Mouse (Mus musculus) CH12.LX (cell line): Measurements from ENCODE around the gene S100a16. TPM values are rescaled to one million over a fixed set of nuclear protein-coding genes. Genes with fewer than 3 reads are reported as not detected.

ENCODE experiments used
- DNase-seq: peaks from one replicate; pipeline ENCODE4 v3.0.0-alpha.2; 2013; ENCODE audit errors: extremely low read depth
- H3K27ac ChIP-seq: 2 replicates; pipeline ENCODE4 v1.5.1; 2012; ENCODE audit warnings: low read depth, mild to moderate bottlenecking, control low read depth, moderate library complexity; ENCODE audit not compliant: insufficient read depth
- H3K27me3 ChIP-seq: replicated peaks from 2 replicates; pipeline ENCODE3; 2012; ENCODE audit warnings: inconsistent platforms
- H3K36me3 ChIP-seq, 2 experiments: replicated peaks in 1 of 2; 2 replicates each; pipeline versions ENCODE3 to v1.6.1; 2012; ENCODE audit warnings: inconsistent platforms in 1 of 2, low read length in 1 of 2, mild to moderate bottlenecking in 1 of 2, mixed read lengths in 1 of 2, moderate library complexity in 1 of 2; ENCODE audit not compliant: control insufficient read depth in 1 of 2, insufficient read depth in 1 of 2
- H3K4me1 ChIP-seq, 2 experiments: 2 replicates each; pipeline ENCODE4 v1.6.1; 2012; ENCODE audit warnings: inconsistent platforms in 1 of 2, moderate library complexity in 1 of 2; ENCODE audit not compliant: insufficient read depth in 2 of 2, control insufficient read depth in 1 of 2
- H3K4me2 ChIP-seq: 2 replicates; pipeline ENCODE4 v1.6.1; 2012; ENCODE audit warnings: low read depth, mild to moderate bottlenecking, control low read depth; ENCODE audit not compliant: poor library complexity, insufficient read depth, severe bottlenecking
- H3K4me3 ChIP-seq, 3 experiments: fragments of 150-350 bp in 1 of 3; sonication (generic) in 1 of 3; replicated peaks in 1 of 3; 2 replicates each; pipeline versions ENCODE3 to v1.5.1; 2011 to 2012; ENCODE audit warnings: low read depth in 2 of 3, low read length in 2 of 3, mild to moderate bottlenecking in 2 of 3, moderate library complexity in 2 of 3, control low read depth in 1 of 3, improper control_type of control experiment in 1 of 3, inconsistent platforms in 1 of 3, mixed read lengths in 1 of 3; ENCODE audit not compliant: poor library complexity in 1 of 3
- H3K79me2 ChIP-seq: replicated peaks from 2 replicates; pipeline ENCODE4 v1.6.1; 2012; ENCODE audit warnings: mild to moderate bottlenecking, moderate library complexity; ENCODE audit not compliant: control insufficient read depth, poor library complexity, insufficient read depth, severe bottlenecking; ENCODE audit errors: extremely low read depth
- H3K9ac ChIP-seq: 2 replicates; pipeline ENCODE4 v1.6.1; 2012; ENCODE audit warnings: low read depth, mild to moderate bottlenecking, control low read depth, moderate library complexity; ENCODE audit not compliant: insufficient read depth
- H3K9me3 ChIP-seq: replicated peaks from 2 replicates; pipeline ENCODE3; 2012; ENCODE audit warnings: low read length, inconsistent platforms, mixed read lengths
- CHD2 ChIP-seq: IDR thresholded peaks from 2 replicates; pipeline ENCODE4 v1.6.1; 2011; ENCODE audit warnings: low read length, improper control_type of control experiment
- CTCF ChIP-seq, 2 experiments: IDR thresholded peaks in 1 of 2; conservative IDR thresholded peaks in 1 of 2; 2 replicates each; pipeline ENCODE4 v1.5.1; 2011 to 2012; ENCODE audit warnings: low read depth in 2 of 2, low read length in 2 of 2, improper control_type of control experiment in 1 of 2, inconsistent platforms in 1 of 2, mild to moderate bottlenecking in 1 of 2, moderate library complexity in 1 of 2
- ELF1 ChIP-seq: IDR thresholded peaks from 2 replicates; pipeline ENCODE4 v1.6.1; 2014; ENCODE audit warnings: low read depth, mild to moderate bottlenecking, inconsistent platforms, low read length, improper control_type of control experiment
- GABPA ChIP-seq: IDR thresholded peaks from 2 replicates; pipeline ENCODE4 v1.6.1; 2012; ENCODE audit warnings: low read depth, low read length, improper control_type of control experiment, inconsistent platforms; ENCODE audit not compliant: insufficient replicate concordance
- JUN ChIP-seq: IDR thresholded peaks from 2 replicates; pipeline ENCODE4 v1.6.1; 2011; ENCODE audit warnings: low read depth, mild to moderate bottlenecking, low read length, improper control_type of control experiment, moderate library complexity; ENCODE audit not compliant: insufficient read depth
- JUND ChIP-seq: conservative IDR thresholded peaks from 2 replicates; pipeline ENCODE4 v1.6.1; 2011; ENCODE audit warnings: low read depth, low read length, improper control_type of control experiment
- MAFK ChIP-seq: IDR thresholded peaks from 2 replicates; pipeline ENCODE4 v1.6.1; 2011; ENCODE audit warnings: low read length, improper control_type of control experiment; ENCODE audit not compliant: insufficient replicate concordance
- MXI1 ChIP-seq: IDR thresholded peaks from 2 replicates; pipeline ENCODE4 v1.6.1; 2011; ENCODE audit warnings: mild to moderate bottlenecking, low read depth, low read length, improper control_type of control experiment
- MYC ChIP-seq: IDR thresholded peaks from 2 replicates; pipeline ENCODE4 v1.6.1; 2011; ENCODE audit warnings: low read depth, mild to moderate bottlenecking, improper control_type of control experiment, low read length
- NRF1 ChIP-seq: IDR thresholded peaks from 2 replicates; pipeline ENCODE4 v1.6.1; 2014; ENCODE audit warnings: low read depth, mild to moderate bottlenecking, inconsistent platforms, low read length, improper control_type of control experiment, moderate library complexity
- POLR2A ChIP-seq: IDR thresholded peaks from 2 replicates; pipeline ENCODE4 v1.6.1; 2011; ENCODE audit warnings: low read depth, mild to moderate bottlenecking, improper control_type of control experiment, low read length
- POLR2AphosphoS2 ChIP-seq: IDR thresholded peaks from 2 replicates; pipeline ENCODE4 v1.6.1; 2011; ENCODE audit warnings: low read depth, low read length, improper control_type of control experiment
- RCOR1 ChIP-seq: conservative IDR thresholded peaks from 2 replicates; pipeline ENCODE4 v1.6.1; 2012; ENCODE audit warnings: low read depth, mild to moderate bottlenecking, inconsistent platforms, low read length, improper control_type of control experiment
- SIN3A ChIP-seq: IDR thresholded peaks from 2 replicates; pipeline ENCODE4 v1.6.1; 2012; ENCODE audit warnings: low read length, improper control_type of control experiment, inconsistent platforms
- TBP ChIP-seq: conservative IDR thresholded peaks from 2 replicates; pipeline ENCODE4 v1.6.1; 2011; ENCODE audit warnings: low read depth, low read length, improper control_type of control experiment
- UBTF ChIP-seq: IDR thresholded peaks from 2 replicates; pipeline ENCODE4 v1.6.1; 2012; ENCODE audit warnings: low read depth, mild to moderate bottlenecking, inconsistent platforms, low read length, improper control_type of control experiment, moderate library complexity
- dilution Hi-C: fragments of 300-500 bp; cut with MboI; formaldehyde crosslinking; loops from 2 replicates; pipeline ENCODE4 v1.14.3; 2020; ENCODE audit warnings: low sequenced_read_pairs; ENCODE audit not compliant: extremely low pct_unique_long_range_greater_than_20kb, extremely low pct_ligation_motif_present
- in situ Hi-C: fragments of 300-500 bp; cut with MboI; formaldehyde crosslinking; loops from 3 replicates; pipeline ENCODE4 v1.14.3; 2019; ENCODE audit warnings: low sequenced_read_pairs, low pct_ligation_motif_present, low pct_unique_long_range_greater_than_20kb, mixed read lengths
- polyA plus RNA-seq: library from polyadenylated mRNA; unstranded; fragments of >175 nt; gene quantifications from 2 replicates; pipeline ENCODE4 v1.2.1, GENCODE M21; 2012; ENCODE audit warnings: low read depth; ENCODE audit not compliant: insufficient read length
- total RNA-seq, 2 experiments: library from RNA; depleted of rRNA; stranded (reverse); fragments of 300-350 nt in 1 of 2; fragments of >200 nt in 1 of 2; gene quantifications; 2 replicates each; pipeline ENCODE4 v1.2.3; 2012 to 2014

S100a16 gene
- total and polyA plus RNA-seq, 3 experiments, result not detected

DNA sequence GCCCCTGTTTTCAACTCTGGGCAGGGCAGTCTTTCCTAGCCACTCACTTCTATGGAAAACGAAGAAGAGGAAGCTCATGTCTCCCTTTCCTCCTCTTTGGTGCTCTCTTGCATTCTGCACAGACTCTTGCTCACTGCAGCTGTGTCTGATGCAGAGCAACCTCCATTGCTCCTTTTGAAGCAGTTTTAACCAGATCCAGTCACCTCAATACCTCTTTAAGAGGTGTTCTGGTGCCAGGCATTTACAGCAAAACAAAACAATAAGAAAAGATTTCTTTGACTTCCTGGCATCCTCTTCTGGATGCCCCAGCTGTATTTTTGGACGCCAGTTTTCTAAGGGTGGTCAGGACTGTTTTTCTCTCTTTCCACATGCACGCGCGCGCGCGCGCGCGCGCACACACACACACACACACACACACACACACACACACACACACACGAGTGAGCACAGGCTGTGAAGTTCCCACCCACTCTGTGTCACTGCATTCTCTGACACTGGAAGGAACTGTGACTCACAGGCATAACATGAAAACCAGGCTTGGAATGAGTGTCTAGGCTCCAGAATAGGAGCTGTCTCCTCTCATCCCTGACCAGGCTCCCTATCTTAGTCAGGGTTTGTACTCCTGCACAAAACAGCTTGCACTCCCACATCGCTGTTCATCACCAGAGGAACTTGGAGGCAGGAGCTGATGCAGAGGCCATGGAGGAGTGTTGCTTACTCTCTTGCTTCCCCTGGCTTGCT lies 50.5 kb downstream of the S100a16 start:
- peak; percentile 42 for DNase-seq
- Histone ChIP-seq H3K27me3 (no peaks in the 10 kb centered on the region), H3K79me2 (no peaks in the 10 kb centered on the region), H3K36me3 (no peaks in the 10 kb centered on the region), H3K4me2 (peak overlapping the region; percentile 33)
- in situ Hi-C loops (no loop called here), dilution Hi-C loops (no loop called here)
- TF ChIP-seq ELF1 (no peak), CHD2 (no peak), NRF1 (peak; percentile 34; the same call in 1 of the 2 replicates)
- TF ChIP-seq, all 38 proteins: peak for 1
- Histone ChIP-seq H3K4me3 (peak overlapping the region in 1 of 3 experiments; percentile 28), H3K4me1 (peaks cover 23 to 50% of the 10 kb centered on the region in 2 experiments), H3K27ac (no peak overlapping the region), H3K9me3 (no peaks in the 10 kb centered on the region), H3K9ac (no peak overlapping the region)

DNA sequence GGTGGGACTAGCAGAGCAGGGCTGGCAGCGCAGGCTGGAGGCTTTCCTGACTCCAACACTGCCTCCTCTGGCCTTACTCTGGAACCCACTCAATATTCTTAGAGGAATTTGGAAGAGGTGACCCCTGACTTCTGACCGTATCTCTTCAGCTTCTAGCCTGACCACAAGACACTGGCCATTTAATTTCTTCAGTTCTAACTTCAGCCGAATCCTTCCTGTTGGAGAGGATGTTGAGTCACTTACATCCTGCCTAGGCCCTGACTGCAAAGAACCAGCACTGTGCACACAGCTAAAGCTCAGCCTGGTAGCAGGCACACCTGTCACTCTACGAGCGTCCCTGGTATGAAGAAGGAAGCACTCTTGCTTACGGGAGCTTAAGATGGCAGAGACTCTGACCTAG lies 52.3 kb downstream of the S100a16 start:
- no peak overlapping the region for H3K9ac ChIP-seq
- no peak overlapping the region for H3K4me3 ChIP-seq
- in situ Hi-C loops, result no loop called here
- peaks cover 17 to 39% of the 10 kb centered on the region in 2 experiments for H3K4me1 ChIP-seq
- H3K27ac ChIP-seq, result no peak overlapping the region
- dilution Hi-C loops, result no loop called here
- H3K79me2 ChIP-seq, result no peaks in the 10 kb centered on the region
- no peak overlapping the region for H3K4me2 ChIP-seq
- no peak for DNase-seq
- TF ChIP-seq CHD2, result no peak
- TF ChIP-seq POLR2AphosphoS2, result no peak
- TF ChIP-seq MXI1, result no peak
- no peak for TF ChIP-seq JUN
- no peak for TF ChIP-seq RCOR1
- TF ChIP-seq MYC, result no peak
- no peak for TF ChIP-seq TBP
- TF ChIP-seq SIN3A, result no peak
- TF ChIP-seq, all 38 proteins: peak for 0
- Histone ChIP-seq H3K27me3 (no peaks in the 10 kb centered on the region), H3K9me3 (peaks cover 6% of the 10 kb centered on the region), H3K36me3 (no peaks in the 10 kb centered on the region)

DNA sequence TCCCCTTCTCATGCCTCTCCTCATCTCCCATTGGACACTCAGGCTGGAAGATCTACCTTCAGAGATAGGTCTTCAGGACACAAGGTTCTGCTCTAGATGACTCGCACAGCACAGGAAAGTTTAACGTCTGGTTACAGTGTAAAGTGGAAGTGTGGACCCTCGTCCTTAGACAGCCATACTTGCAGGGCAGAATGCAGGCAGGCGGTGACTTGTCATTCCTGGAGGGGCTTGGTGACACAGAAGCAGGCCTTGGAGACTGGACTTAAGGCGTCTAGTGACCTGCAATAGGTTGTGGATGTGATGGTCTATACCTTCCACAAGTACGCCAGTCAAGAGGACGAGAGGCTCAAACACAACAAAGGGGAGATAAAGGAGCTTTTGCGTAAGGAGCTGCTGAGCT lies 52.9 kb downstream of the S100a16 start, which contains the start of gene S100a2:
Gene S100a2 (plus strand): TSS at position 301 of the 400 bp plus-strand sequence.
- H3K36me3 ChIP-seq, result no peaks in the 10 kb centered on the region
- no peak within 1 kb of the TSS for H3K9ac ChIP-seq
- in situ Hi-C loops (no loop called here), dilution Hi-C loops (no loop called here)
- no peak within 1 kb of the TSS for H3K4me3 ChIP-seq
- H3K79me2 ChIP-seq, result no peaks in the 10 kb centered on the region
- no peak within 1 kb of the TSS for H3K4me2 ChIP-seq
- no peak for DNase-seq
- H3K9me3 ChIP-seq, result peaks cover 7% of the 10 kb centered on the region
- no peak for TF ChIP-seq MAFK
- no peak for TF ChIP-seq MYC
- no peak for TF ChIP-seq CTCF (conservative IDR thresholded peaks at IDR 0.05 in 1 of 2, IDR thresholded peaks at IDR 0.05 in 1 of 2; ENCODE audit: low read depth in 2 of 2, low read length in 2 of 2)
- no peak for TF ChIP-seq SIN3A
- TF ChIP-seq MXI1, result no peak
- no peak for TF ChIP-seq GABPA
- no peak for TF ChIP-seq UBTF
- no peak for TF ChIP-seq JUND
- no peak for TF ChIP-seq POLR2AphosphoS2
- no peak for TF ChIP-seq POLR2A
- H3K27me3 ChIP-seq, result no peaks in the 10 kb centered on the region
- H3K27ac ChIP-seq, result no peak within 1 kb of the TSS
- H3K4me1 ChIP-seq, result peaks cover 17 to 36% of the 10 kb centered on the region in 2 experiments
